Mouse (Mus musculus) liver, embryonic 15.5 days (tissue): ENCODE measurements at regions not wholly inside any gene's neighbourhood (a gene's known extent, or its start where the extent isn't known, plus 50 kb on each side); places are given as distances from the start of the nearest gene placed in this dataset.

Source experiments
- ATAC-seq: fragments of 200-750 bp; cut with Nextera tagmentation; 2 replicates; pipeline ENCODE4 v1.8.0; 2017; ENCODE audit warnings: moderate number of reproducible peaks, mild to moderate bottlenecking, moderate library complexity; ENCODE audit not compliant: insufficient read depth
- H3K27ac ChIP-seq: fragments of 300-500 bp; sonication (generic); replicated peaks from 2 replicates; pipeline ENCODE4 v1.5.1; 2015; ENCODE audit warnings: mild to moderate bottlenecking, inconsistent platforms
- H3K27me3 ChIP-seq: fragments of 300-500 bp; sonication (generic); 2 replicates; pipeline ENCODE4 v1.6.1; 2015; ENCODE audit warnings: mild to moderate bottlenecking, inconsistent platforms
- H3K36me3 ChIP-seq: fragments of 300-500 bp; sonication (generic); replicated peaks from 2 replicates; pipeline ENCODE4 v1.6.1; 2015; ENCODE audit warnings: moderate library complexity, mild to moderate bottlenecking, inconsistent platforms
- H3K4me1 ChIP-seq: fragments of 300-500 bp; sonication (generic); replicated peaks from 2 replicates; pipeline ENCODE4 v1.6.1; 2015; ENCODE audit warnings: inconsistent platforms
- H3K4me2 ChIP-seq: fragments of 300-500 bp; sonication (generic); 2 replicates; pipeline ENCODE4 v1.6.1; 2015; ENCODE audit warnings: moderate library complexity, mild to moderate bottlenecking, inconsistent platforms
- H3K4me3 ChIP-seq: fragments of 300-500 bp; sonication (generic); replicated peaks from 2 replicates; pipeline ENCODE4 v1.5.1; 2015; ENCODE audit warnings: mild to moderate bottlenecking, inconsistent platforms
- H3K9ac ChIP-seq: fragments of 300-500 bp; sonication (generic); 2 replicates; pipeline ENCODE4 v1.6.1; 2015; ENCODE audit warnings: moderate library complexity, mild to moderate bottlenecking, inconsistent platforms
- H3K9me3 ChIP-seq: fragments of 300-500 bp; sonication (generic); replicated peaks from 2 replicates; pipeline ENCODE4 v1.6.1; 2016; ENCODE audit warnings: inconsistent platforms
- WGBS: fragments of 180-500 bp; shearing (Covaris S2); methylation state at CpG from one replicate; pipeline ENCODE4 v1.1.7; 2015; ENCODE audit warnings: mixed read lengths; ENCODE audit not compliant: insufficient replicate concordance; 5-methylcytosine and 5-hydroxymethylcytosine counted together

- Histone ChIP-seq H3K27ac (no peak overlapping the region), H3K4me1 (0 out of 2 replicates have a peak, but pooled peaks cover 7% of the 10 kb centered on the region), H3K9ac (no peak overlapping the region), H3K9me3 (no peaks in the 10 kb centered on the region), H3K27me3 (no peaks in the 10 kb centered on the region), H3K4me2 (no peak overlapping the region), H3K36me3 (no peaks in the 10 kb centered on the region), H3K4me3 (no peak overlapping the region)
- no peak for ATAC-seq
- WGBS, result 76% methylated on average over 9 of the region's 9 CpGs
Observed at GRCm38 (mm10) chr2:166351581-166351980, 196.1 kb upstream of the Sulf2 start.

- 24% methylated on average over 10 of the region's 10 CpGs for WGBS
- H3K27me3 ChIP-seq, result no peaks in the 10 kb centered on the region
- no peak overlapping the region for H3K4me3 ChIP-seq
- no peak overlapping the region for H3K9ac ChIP-seq
- ATAC-seq, result no peak
- no peaks in the 10 kb centered on the region for H3K9me3 ChIP-seq
- no peaks in the 10 kb centered on the region for H3K36me3 ChIP-seq
- H3K4me2 ChIP-seq, result no peak overlapping the region
- 0 out of 2 replicates have a peak, but pooled peaks cover 6% of the 10 kb centered on the region for H3K4me1 ChIP-seq
- no peak overlapping the region for H3K27ac ChIP-seq
Observed at GRCm38 (mm10) chr2:166348654-166349053, 193.2 kb upstream of the Sulf2 start.

GRCm38 (mm10) chr2:166346421-166347182 lies 191.1 kb upstream of the Sulf2 start:
- Histone ChIP-seq H3K36me3 (no peaks in the 10 kb centered on the region), H3K27ac (no peak overlapping the region), H3K4me3 (no peak overlapping the region), H3K4me2 (no peak overlapping the region), H3K27me3 (no peaks in the 10 kb centered on the region), H3K4me1 (no peaks in the 10 kb centered on the region), H3K9me3 (no peaks in the 10 kb centered on the region), H3K9ac (no peak overlapping the region)
- WGBS, result 49% methylated on average over 18 of the region's 18 CpGs
- no peak for ATAC-seq

- Histone ChIP-seq H3K27me3 (no peaks in the 10 kb centered on the region), H3K9me3 (no peaks in the 10 kb centered on the region), H3K36me3 (no peaks in the 10 kb centered on the region), H3K4me1 (no peaks in the 10 kb centered on the region), H3K9ac (no peak overlapping the region), H3K4me3 (no peak overlapping the region), H3K27ac (no peak overlapping the region), H3K4me2 (no peak overlapping the region)
- no peak for ATAC-seq
- 50% methylated on average over 10 of the region's 10 CpGs for WGBS
Observed at GRCm38 (mm10) chr2:166343551-166344340, 188.3 kb upstream of the Sulf2 start.

GRCm38 (mm10) chr2:166342407-166342806 lies 186.9 kb upstream of the Sulf2 start:
- Histone ChIP-seq H3K9ac (no peak overlapping the region), H3K27ac (no peak overlapping the region), H3K27me3 (no peaks in the 10 kb centered on the region), H3K4me2 (no peak overlapping the region), H3K4me3 (no peak overlapping the region), H3K4me1 (no peaks in the 10 kb centered on the region), H3K9me3 (no peaks in the 10 kb centered on the region), H3K36me3 (no peaks in the 10 kb centered on the region)
- 64% methylated on average over 9 of the region's 9 CpGs for WGBS
- ATAC-seq, result no peak

- ATAC-seq, result no peak
Observed at GRCm38 (mm10) chr2:166340196-166340595, 184.7 kb upstream of the Sulf2 start.

GRCm38 (mm10) chr2:166339427-166339826 lies 184.0 kb upstream of the Sulf2 start:
- no peak for ATAC-seq
- H3K4me2 ChIP-seq, result no peak overlapping the region
- no peak overlapping the region for H3K27ac ChIP-seq
- H3K36me3 ChIP-seq, result no peaks in the 10 kb centered on the region
- H3K4me1 ChIP-seq, result no peaks in the 10 kb centered on the region
- WGBS, result 57% methylated on average over 5 of the region's 5 CpGs
- no peaks in the 10 kb centered on the region for H3K27me3 ChIP-seq
- H3K9ac ChIP-seq, result no peak overlapping the region
- no peak overlapping the region for H3K4me3 ChIP-seq
- H3K9me3 ChIP-seq, result no peaks in the 10 kb centered on the region

More at GRCm38 (mm10) chr2:166340196-166340595, 184.7 kb upstream of the Sulf2 start:
- 75% methylated on average over 9 of the region's 9 CpGs for WGBS
- no peak overlapping the region for H3K4me2 ChIP-seq
- H3K4me3 ChIP-seq, result no peak overlapping the region
- no peaks in the 10 kb centered on the region for H3K4me1 ChIP-seq
- no peak overlapping the region for H3K9ac ChIP-seq
- no peak overlapping the region for H3K27ac ChIP-seq
- no peaks in the 10 kb centered on the region for H3K27me3 ChIP-seq
- no peaks in the 10 kb centered on the region for H3K36me3 ChIP-seq
- no peaks in the 10 kb centered on the region for H3K9me3 ChIP-seq

- H3K27me3 ChIP-seq, result no peaks in the 10 kb centered on the region
- H3K9ac ChIP-seq, result no peak overlapping the region
- H3K36me3 ChIP-seq, result no peaks in the 10 kb centered on the region
- H3K4me1 ChIP-seq, result no peaks in the 10 kb centered on the region
- no peak overlapping the region for H3K4me3 ChIP-seq
- 59% methylated on average over 11 of the region's 11 CpGs for WGBS
- no peak overlapping the region for H3K4me2 ChIP-seq
- ATAC-seq, result no peak
- H3K27ac ChIP-seq, result no peak overlapping the region
- H3K9me3 ChIP-seq, result no peaks in the 10 kb centered on the region
Observed at GRCm38 (mm10) chr2:166338396-166339085, 183.1 kb upstream of the Sulf2 start.

GRCm38 (mm10) chr2:166337666-166338065 lies 182.2 kb upstream of the Sulf2 start:
- H3K9ac ChIP-seq, result no peak overlapping the region

GRCm38 (mm10) chr2:166335702-166336101 lies 180.2 kb upstream of the Sulf2 start:
- Histone ChIP-seq H3K4me2 (no peak overlapping the region), H3K4me1 (no peaks in the 10 kb centered on the region), H3K9ac (no peak overlapping the region), H3K4me3 (no peak overlapping the region), H3K27ac (no peak overlapping the region), H3K27me3 (no peaks in the 10 kb centered on the region), H3K36me3 (no peaks in the 10 kb centered on the region), H3K9me3 (no peaks in the 10 kb centered on the region)
- ATAC-seq, result no peak
- 57% methylated on average over 5 of the region's 5 CpGs for WGBS

More at GRCm38 (mm10) chr2:166337666-166338065, 182.2 kb upstream of the Sulf2 start:
- no peaks in the 10 kb centered on the region for H3K9me3 ChIP-seq
- H3K4me2 ChIP-seq, result no peak overlapping the region
- no peak for ATAC-seq
- H3K4me1 ChIP-seq, result no peaks in the 10 kb centered on the region
- H3K4me3 ChIP-seq, result no peak overlapping the region
- WGBS, result 54% methylated on average over 7 of the region's 7 CpGs
- no peak overlapping the region for H3K27ac ChIP-seq
- H3K27me3 ChIP-seq, result no peaks in the 10 kb centered on the region
- H3K36me3 ChIP-seq, result no peaks in the 10 kb centered on the region

- H3K4me2 ChIP-seq, result no peak overlapping the region
- H3K9me3 ChIP-seq, result no peaks in the 10 kb centered on the region
- H3K9ac ChIP-seq, result no peak overlapping the region
- H3K27me3 ChIP-seq, result no peaks in the 10 kb centered on the region; the same call in 1 of the 2 replicates
- H3K36me3 ChIP-seq, result no peaks in the 10 kb centered on the region
- no peak for ATAC-seq
- H3K4me3 ChIP-seq, result no peak overlapping the region
- H3K4me1 ChIP-seq, result no peaks in the 10 kb centered on the region
- no peak overlapping the region for H3K27ac ChIP-seq
- WGBS, result 51% methylated on average over 7 of the region's 7 CpGs
Observed at GRCm38 (mm10) chr2:166334559-166334958, 179.1 kb upstream of the Sulf2 start.
